ENCODE assay signal across 9 mouse cellular contexts in the genomic region with DNA sequence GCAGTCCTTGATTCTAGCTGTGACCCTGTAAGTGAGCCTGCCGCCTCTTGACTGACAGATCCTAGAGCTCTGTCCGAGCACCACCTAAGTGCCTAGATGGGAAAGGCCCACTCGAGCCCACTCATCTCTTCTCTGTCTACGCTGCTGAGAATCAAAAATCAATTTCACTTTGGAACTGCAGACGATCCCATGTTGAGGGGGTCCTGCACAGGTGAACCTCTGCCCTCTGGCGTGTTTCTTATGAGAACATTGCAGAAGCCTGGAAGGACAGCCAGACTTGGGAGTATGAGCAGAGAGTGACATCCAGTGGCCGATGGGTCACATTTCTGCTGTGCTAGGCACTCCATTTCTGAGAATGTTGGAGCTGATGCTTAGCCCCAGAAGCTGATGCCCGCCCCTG. TPM values are rescaled to one million over a fixed set of nuclear protein-coding genes. Genes with fewer than 3 reads are reported as not detected.
DNase-seq lines count a peak whose midpoint lies in the region; ATAC-seq and TF ChIP-seq lines count a peak whose summit lies in the region.
"Had no signal": no experiment of that assay in that cellular context is flagged by ENCODE, and none has a peak within 500 bp of the region (broad histone marks: within the 10 kb centered on the region; RNA-seq: fewer than 3 reads in every experiment).

No protein-coding gene starts in this region.

- peak in 1 of 2 experiments; percentile 16 for DNase-seq in cerebellum, adult 2 months
- no peak for DNase-seq in cerebellum, adult 9-10 months
- DNase-seq in MEL (ENCODE audit: low read depth, low spot score) = peak; percentile 79
- DNase-seq in embryo, embryonic 11 days = peak; percentile 62
- peak; percentile 35 to 57 for DNase-seq in layer of hippocampus, postnatal 10 days (ENCODE audit: low spot score in 2 of 2)
- DNase-seq in spleen, adult 18-20 months = peak; percentile 51 to 66

- TF ChIP-seq EP300 in MEL (IDR thresholded peaks at IDR 0.05; ENCODE audit: low read depth in 1 of 2, low read length in 2 of 2) = no peak

- H3K27me3 ChIP-seq in cerebellum, adult 2 months (ENCODE audit: control insufficient read depth, insufficient read depth, low read length) = no peaks in the 10 kb centered on the region; the same call in 1 of the 2 replicates
- H3K27me3 ChIP-seq in MEL (ENCODE audit: control insufficient read depth in 1 of 2, insufficient read depth in 2 of 2, low read length in 2 of 2) = peaks cover 0 to 1% of the 10 kb centered on the region in 2 experiments; a peak in 1 of 4 replicates
- H3K27me3 ChIP-seq in heart, embryonic 15.5 days = no peaks in the 10 kb centered on the region
- peaks cover 1% of the 10 kb centered on the region for H3K27me3 ChIP-seq in megakaryocyte, embryonic 14.5 days (replicated peaks)

- TF ChIP-seq CTCF in cerebellum, adult 2 months (IDR thresholded peaks at IDR 0.05; ENCODE audit: borderline replicate concordance, insufficient read depth, low read depth, low read length) = peak; percentile 40; the same call in 1 of the 2 replicates
- peak; percentile 50 to 91 (median 71) for TF ChIP-seq CTCF in MEL (IDR thresholded peaks at IDR 0.05 in 2 of 3, conservative IDR thresholded peaks at IDR 0.05 in 1 of 3; ENCODE audit: control insufficient read depth in 1 of 3, insufficient read depth in 1 of 3, low read depth in 2 of 3, low read length in 3 of 3, poor library complexity in 1 of 3, severe bottlenecking in 1 of 3)

- H3K4me3 ChIP-seq in cerebellum, adult 2 months (replicated peaks; ENCODE audit: insufficient read depth, low read depth, low read length) = no peak overlapping the region
- no peak overlapping the region for H3K4me3 ChIP-seq in MEL (ENCODE audit: control insufficient read depth in 1 of 2, insufficient read depth in 1 of 2, low read depth in 2 of 2, low read length in 2 of 2)
- no peak overlapping the region for H3K4me3 ChIP-seq in heart, embryonic 15.5 days
- peak overlapping the region; percentile 71 for H3K4me3 ChIP-seq in megakaryocyte, embryonic 14.5 days (replicated peaks)

- ATAC-seq in heart, embryonic 15.5 days (replicated peaks; ENCODE audit: insufficient number of reproducible peaks, insufficient read depth, low FRiP score, low read depth) = peak; percentile 50; the same call in 1 of the 2 replicates

- no peak overlapping the region for H3K27ac ChIP-seq in cerebellum, adult 2 months (ENCODE audit: insufficient read depth, low read length)
- no peak overlapping the region for H3K27ac ChIP-seq in MEL (ENCODE audit: control insufficient read depth, low read depth, low read length)
- no peak overlapping the region for H3K27ac ChIP-seq in heart, embryonic 15.5 days

- WGBS in cerebellum, adult 2 months = 59% methylated on average over 8 of the region's 8 CpGs
- 39% methylated on average over 8 of the region's 8 CpGs for WGBS in heart, embryonic 15.5 days

- peak; percentile 90 for TF ChIP-seq RAD21 in MEL (IDR thresholded peaks at IDR 0.05; ENCODE audit: low read depth, low read length)

- no peak overlapping the region for H3K9ac ChIP-seq in MEL (ENCODE audit: control insufficient read depth, low read depth, low read length, poor library complexity, severe bottlenecking)
- no peak overlapping the region for H3K9ac ChIP-seq in heart, embryonic 15.5 days

- H3K9me3 ChIP-seq in MEL (replicated peaks; ENCODE audit: insufficient read depth, low read length) = no peaks in the 10 kb centered on the region
- H3K9me3 ChIP-seq in heart, embryonic 15.5 days (replicated peaks) = no peaks in the 10 kb centered on the region
- no peaks in the 10 kb centered on the region for H3K9me3 ChIP-seq in megakaryocyte, embryonic 14.5 days
- H3K9me3 ChIP-seq: G1E had no signal

- H3K4me2 ChIP-seq in heart, embryonic 15.5 days = 0 out of 2 replicates have a peak overlapping the region, but pooled peaks have one; percentile 8

- peaks cover 0 to 5% of the 10 kb centered on the region in 2 experiments; a peak in 2 of 4 replicates for H3K36me3 ChIP-seq in MEL (ENCODE audit: control insufficient read depth in 1 of 2, insufficient read depth in 2 of 2, low read length in 2 of 2)
- H3K36me3 ChIP-seq in heart, embryonic 15.5 days = no peaks in the 10 kb centered on the region
- no peaks in the 10 kb centered on the region for H3K36me3 ChIP-seq in megakaryocyte, embryonic 14.5 days (replicated peaks; ENCODE audit: low read length)
- H3K36me3 ChIP-seq: G1E had no signal

- H3K79me2 ChIP-seq in MEL (ENCODE audit: control insufficient read depth, insufficient read depth, low read length, poor library complexity) = no peaks in the 10 kb centered on the region

- H3K4me1 ChIP-seq in cerebellum, adult 2 months (ENCODE audit: control insufficient read depth, insufficient read depth, low read length) = no peaks in the 10 kb centered on the region
- H3K4me1 ChIP-seq in MEL (ENCODE audit: control insufficient read depth in 1 of 2, insufficient read depth in 2 of 2, low read length in 2 of 2) = peaks cover 0 to 14% of the 10 kb centered on the region in 2 experiments; a peak in 2 of 4 replicates
- H3K4me1 ChIP-seq in heart, embryonic 15.5 days (replicated peaks) = peaks cover 5% of the 10 kb centered on the region; the same call in 1 of the 2 replicates
- H3K4me1 ChIP-seq in megakaryocyte, embryonic 14.5 days = peaks cover 38% of the 10 kb centered on the region

- TF ChIP-seq POLR2A in cerebellum, adult 2 months (IDR thresholded peaks at IDR 0.05; ENCODE audit: borderline replicate concordance, insufficient read depth, low read length) = no peak
- TF ChIP-seq POLR2A in MEL (IDR thresholded peaks at IDR 0.05; ENCODE audit: control insufficient read depth in 1 of 2, insufficient read depth in 1 of 2, low read depth in 1 of 2, low read length in 2 of 2, poor library complexity in 1 of 2) = no peak

TF ChIP-seq in MEL, 35 proteins besides CTCF, POLR2A, EP300 and RAD21:
- TF ChIP-seq ZC3H11A (IDR thresholded peaks at IDR 0.05; ENCODE audit: low read depth, low read length) = peak; percentile 79
- no peak for TF ChIP-seq NELFE (IDR thresholded peaks at IDR 0.05; ENCODE audit: low read depth, low read length)
- TF ChIP-seq SMC3 (IDR thresholded peaks at IDR 0.05; ENCODE audit: low read depth, low read length) = peak; percentile 87

RNA-seq across cellular contexts. Expression of a gene that starts 19.4 kb away (rescaled TPM):
- polyA plus RNA-seq in cerebellum, adult 2 months (2012; rRNA removed) = 0.16 and 0.36 TPM in 2 replicates
- total RNA-seq in MEL (2012; rRNA removed) = not detected in 2 replicates
- under 1 TPM in 1 of 2 experiments, not detected in 1; 0.06 TPM for polyA plus RNA-seq in MEL (2012; ENCODE audit: insufficient read depth in 1 of 2, insufficient read length in 2 of 2, low read depth in 1 of 2, low replicate concordance in 2 of 2, missing spikeins in 1 of 2)
- polyA plus RNA-seq in heart, embryonic 15.5 days (2015; fragmentation: Nextera tagmentation; extraction: Ambion mirVana) = 0.38 TPM in 1 of 2 replicates, not detected in the other
- total RNA-seq in layer of hippocampus, postnatal 10 days (2021) = not detected
- 0.19 TPM in 1 of 2 replicates, not detected in the other for polyA plus RNA-seq in megakaryocyte, embryonic 14.5 days (2012; ENCODE audit: insufficient read depth, low replicate concordance)
- polyA plus RNA-seq: G1E had no signal
